Mouse (Mus musculus): Measurements from ENCODE around the gene Gid8. TPM values are rescaled to one million over a fixed set of nuclear protein-coding genes. Genes with fewer than 3 reads are reported as not detected.

Gene Gid8
- total and polyA plus RNA-seq, 3 experiments: 52.8 to 65.5 TPM; not detected in 1

GRCm38 (mm10) chr2:180725856-180726629 lies 16.1 kb downstream of the Gid8 start:
- Histone ChIP-seq H3K36me3 (ENCODE audit: control insufficient read depth in 1 of 2, insufficient read depth in 2 of 2, low read length in 2 of 2) (peaks cover 2 to 50% of the 10 kb centered on the region in 2 experiments; a peak in 3 of 4 replicates), H3K4me3 (ENCODE audit: control insufficient read depth in 1 of 2, insufficient read depth in 1 of 2, low read depth in 2 of 2, low read length in 2 of 2) (peak overlapping the region; percentile 48 to 59), H3K9me3 (replicated peaks; ENCODE audit: insufficient read depth, low read length) (no peaks in the 10 kb centered on the region), H3K27ac (ENCODE audit: control insufficient read depth, low read depth, low read length) (peak overlapping the region; percentile 91), H3K4me1 (ENCODE audit: control insufficient read depth in 1 of 2, insufficient read depth in 2 of 2, low read length in 2 of 2) (peaks cover 18 to 59% of the 10 kb centered on the region in 2 experiments), H3K9ac (ENCODE audit: control insufficient read depth, low read depth, low read length, poor library complexity, severe bottlenecking) (peak overlapping the region; percentile 75), H3K79me2 (ENCODE audit: control insufficient read depth, insufficient read depth, low read length, poor library complexity) (peaks cover 4% of the 10 kb centered on the region; the same call in 1 of the 2 replicates), H3K27me3 (ENCODE audit: control insufficient read depth in 1 of 2, insufficient read depth in 2 of 2, low read length in 2 of 2) (no peaks in the 10 kb centered on the region)
- DNase-seq (ENCODE audit: low read depth, low spot score): peak; percentile 42
- TF ChIP-seq MYB (IDR thresholded peaks at IDR 0.05; ENCODE audit: low read depth, low read length): no peak; the same call in 1 of the 2 replicates
- no peak for TF ChIP-seq SMC3 (IDR thresholded peaks at IDR 0.05; ENCODE audit: low read depth, low read length)
- TF ChIP-seq ELF1 (IDR thresholded peaks at IDR 0.05; ENCODE audit: low read depth, low read length): no peak
- no peak for TF ChIP-seq CTCF (IDR thresholded peaks at IDR 0.05 in 2 of 3, conservative IDR thresholded peaks at IDR 0.05 in 1 of 3; ENCODE audit: control insufficient read depth in 1 of 3, insufficient read depth in 1 of 3, low read depth in 2 of 3, low read length in 3 of 3, poor library complexity in 1 of 3, severe bottlenecking in 1 of 3)
- no peak for TF ChIP-seq POLR2A (IDR thresholded peaks at IDR 0.05; ENCODE audit: control insufficient read depth in 1 of 2, insufficient read depth in 1 of 2, low read depth in 1 of 2, low read length in 2 of 2, poor library complexity in 1 of 2)
- TF ChIP-seq GABPA (IDR thresholded peaks at IDR 0.05; ENCODE audit: low read depth, low read length): no peak
- no peak for TF ChIP-seq EP300 (IDR thresholded peaks at IDR 0.05; ENCODE audit: low read depth in 1 of 2, low read length in 2 of 2)
- no peak for TF ChIP-seq TCF12 (IDR thresholded peaks at IDR 0.05; ENCODE audit: low read depth, low read length)
- TF ChIP-seq BHLHE40 (IDR thresholded peaks at IDR 0.05; ENCODE audit: borderline replicate concordance, low read depth, low read length): no peak
- TF ChIP-seq MXI1 (IDR thresholded peaks at IDR 0.05; ENCODE audit: low read depth, low read length): peak; percentile 56; the same call in 1 of the 2 replicates
- TF ChIP-seq UBTF (IDR thresholded peaks at IDR 0.05; ENCODE audit: borderline replicate concordance, insufficient read depth, low read depth, low read length): no peak
- TF ChIP-seq POLR2AphosphoS5 (IDR thresholded peaks at IDR 0.05; ENCODE audit: borderline replicate concordance, low read depth, low read length): no peak
- no peak for TF ChIP-seq ETS1 (IDR thresholded peaks at IDR 0.05; ENCODE audit: low read depth, low read length)
- TF ChIP-seq POLR2AphosphoS2 (IDR thresholded peaks at IDR 0.05; ENCODE audit: low read length): no peak
- TF ChIP-seq CHD1 (IDR thresholded peaks at IDR 0.05; ENCODE audit: low read depth, low read length): no peak
- TF ChIP-seq SIN3A (IDR thresholded peaks at IDR 0.05; ENCODE audit: low read length): no peak
- no peak for TF ChIP-seq MYC (IDR thresholded peaks at IDR 0.05; ENCODE audit: low read depth, low read length)
- TF ChIP-seq ZMIZ1 (IDR thresholded peaks at IDR 0.05; ENCODE audit: low read depth, low read length): 0 out of 2 replicates have a peak, but pooled peaks have one; percentile 15
- TF ChIP-seq ZKSCAN1 (IDR thresholded peaks at IDR 0.05; ENCODE audit: low read depth, low read length): peak; percentile 82
- no peak for TF ChIP-seq TBP (IDR thresholded peaks at IDR 0.05; ENCODE audit: low read depth, low read length)
- TF ChIP-seq NRF1 (IDR thresholded peaks at IDR 0.05; ENCODE audit: insufficient read depth, low read depth, low read length, poor library complexity, severe bottlenecking): no peak
- TF ChIP-seq ZC3H11A (IDR thresholded peaks at IDR 0.05; ENCODE audit: low read depth, low read length): no peak
- TF ChIP-seq MEF2A (IDR thresholded peaks at IDR 0.05; ENCODE audit: extremely low read depth, insufficient replicate concordance, low read depth, low read length, poor library complexity, severe bottlenecking): no peak
- no peak for TF ChIP-seq NELFE (IDR thresholded peaks at IDR 0.05; ENCODE audit: low read depth, low read length)
- TF ChIP-seq MAZ (IDR thresholded peaks at IDR 0.05; ENCODE audit: low read depth, low read length): no peak

Measured in MEL (cell line).